Mouse (Mus musculus) lung, adult 2 months (tissue): Measurements from ENCODE around the gene 4930518I15Rik.

ENCODE experiments used
- CTCF ChIP-seq: fragments of 200-500 bp; IDR thresholded peaks from 2 replicates; pipeline ENCODE4 v1.5.1; 2011; ENCODE audit warnings: mild to moderate bottlenecking, low read length, control low read depth; ENCODE audit not compliant: insufficient read depth
- POLR2A ChIP-seq: fragments of 200-500 bp; IDR thresholded peaks from 2 replicates; pipeline ENCODE4 v1.6.1; 2011; ENCODE audit warnings: low read depth, mild to moderate bottlenecking, control low read depth, low read length, borderline replicate concordance; ENCODE audit errors: extremely low read depth

DNA sequence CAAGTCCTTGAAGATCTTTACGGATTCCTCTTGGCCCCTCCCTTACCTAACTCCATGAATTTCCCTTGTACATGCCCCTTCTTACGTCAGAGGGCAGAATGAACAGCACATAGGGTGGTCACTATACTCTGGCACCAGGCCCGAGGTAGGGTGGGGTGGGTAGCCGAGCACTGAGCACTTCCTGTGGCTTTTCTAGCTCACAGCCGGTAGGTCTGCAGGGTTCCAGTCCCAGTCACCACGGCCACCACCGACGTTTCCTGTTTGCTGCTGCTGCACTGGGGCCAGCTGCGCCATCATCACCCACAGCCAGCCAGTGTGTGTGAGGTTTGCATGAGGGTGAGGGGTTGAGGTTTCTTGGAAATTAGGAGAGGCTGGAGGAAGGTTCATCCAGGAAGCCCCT, 20.0 kb upstream of the 4930518I15Rik start:
- TF ChIP-seq CTCF, result no peak
- no peak for TF ChIP-seq POLR2A
